Mouse (Mus musculus) sigmoid colon, adult 10 weeks (tissue): Measurements from ENCODE around the gene Hook1. TPM values are rescaled to one million over a fixed set of nuclear protein-coding genes. Genes with fewer than 3 reads are reported as not detected.

Experiments used
- polyA plus RNA-seq: library from polyadenylated mRNA; stranded (reverse); fragments of 350-450 nt; fragmentation: Illumina TruSeq; extraction: RNeasy Lipid Tissue Mini Kit (QIAGEN cat#74804); gene quantifications from one replicate; pipeline ENCODE4 v1.2.3, GENCODE M21; 2014; ENCODE audit warnings: low read depth, low replicate concordance

Hook1 gene
- 329 TPM for polyA plus RNA-seq

GRCm38 (mm10) chr4:95966928-95967724 lies at the start of gene Hook1:
Gene Hook1, plus strand, starts transcription at chr4:95967240.

Other genes starting within 250 kb of the Hook1 start
- gene Cyp2j13, start 110.3 kb downstream of the Hook1 start, polyA plus RNA-seq: 0.22 TPM
- gene Cyp2j12, start 173.9 kb downstream of the Hook1 start, polyA plus RNA-seq: not detected